8 mouse cellular contexts compared by ENCODE assay signal in the genomic region with DNA sequence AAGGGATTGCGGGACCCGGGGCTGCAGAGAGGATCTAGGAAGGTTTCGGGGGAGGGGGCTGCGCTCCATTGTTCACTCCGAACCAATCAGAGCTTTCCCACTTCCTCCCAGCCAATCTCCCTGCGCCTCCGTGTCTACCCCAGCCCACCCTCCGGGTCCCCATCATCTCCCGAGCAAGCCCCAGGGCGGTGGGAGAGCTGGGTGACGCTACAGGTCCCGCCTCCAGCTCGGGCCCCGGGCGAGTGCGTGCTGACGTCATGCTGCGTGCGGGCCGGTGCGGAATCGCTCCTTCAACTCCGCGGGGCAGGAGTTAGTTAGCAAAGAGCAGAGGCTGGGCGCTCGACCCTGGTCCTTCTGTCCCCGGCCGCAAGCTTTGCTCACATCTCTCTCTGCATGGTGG. TPM values are rescaled to one million over a fixed set of nuclear protein-coding genes. Genes with fewer than 3 reads are reported as not detected.
DNase-seq lines count a peak whose midpoint lies in the region; ATAC-seq and TF ChIP-seq lines count a peak whose summit lies in the region.

No protein-coding gene starts in this region.

- in situ Hi-C loops in Patski (cut with MboI; ENCODE audit: low pct_unique_long_range_greater_than_20kb), result no loop called here

- 0 out of 2 replicates have a peak overlapping the region, but pooled peaks have one; percentile 15 for H3K9ac ChIP-seq in embryonic facial prominence, embryonic 15.5 days

- no peak overlapping the region for H3K27ac ChIP-seq in embryonic facial prominence, embryonic 15.5 days (replicated peaks)

- no peak for TF ChIP-seq CTCF in Patski (IDR thresholded peaks at IDR 0.05)

- intact Hi-C loops in heart, postnatal 14 days (cut with DNase I), result loop anchor here (10.0 kb wide), 1 partner anchor 206 kb away; no protein-coding TSS in a partner anchor

- H3K27me3 ChIP-seq in Patski, result no peaks in the 10 kb centered on the region
- H3K27me3 ChIP-seq in embryonic facial prominence, embryonic 15.5 days, result peaks cover 87% of the 10 kb centered on the region
- H3K27me3 ChIP-seq in myocyte (ENCODE audit: control insufficient read depth, insufficient read depth, insufficient read length), result no peaks in the 10 kb centered on the region

- ATAC-seq in Patski, result peak; percentile 71
- peak; percentile 90 for ATAC-seq in embryonic facial prominence, embryonic 15.5 days (ENCODE audit: insufficient number of reproducible peaks, low FRiP score, low TSS enrichment, low read depth)

- H3K4me2 ChIP-seq in embryonic facial prominence, embryonic 15.5 days (replicated peaks), result peak overlapping the region; percentile 87
- H3K4me2 ChIP-seq in myocyte (ENCODE audit: low read depth), result peak overlapping the region; percentile 76

- under 1% methylated on average over 28 of the region's 28 CpGs for WGBS in embryonic facial prominence, embryonic 15.5 days

- CTCF ChIA-PET in Patski (lab: Charles Lee), result interaction anchor here (0.9 kb wide), 1 partner anchor 11 kb away, joined by 3 read pairs; no protein-coding TSS in a partner anchor

- no peaks in the 10 kb centered on the region for H3K79me2 ChIP-seq in myocyte (ENCODE audit: control insufficient read depth, insufficient read depth)

- DNase-seq in heart, adult 18-20 months, result peak; percentile 47 to 72
- no peak for DNase-seq in heart, adult 8-10 months (ENCODE audit: low spot score)
- DNase-seq in Patski (ENCODE audit: low read depth, low spot score), result peak; percentile 22
- peak; percentile 56 to 62 for DNase-seq in heart, postnatal 14 days
- peak; percentile 68 for DNase-seq in liver
- DNase-seq in thymus, postnatal 10 days (ENCODE audit: low spot score in 2 of 2), result peak; percentile 54 to 62

- H3ac ChIP-seq in myocyte (ENCODE audit: control insufficient read depth, insufficient read length), result peak overlapping the region; percentile 41

- peak; percentile 70 for TF ChIP-seq POLR2A in myocyte (IDR thresholded peaks at IDR 0.05; ENCODE audit: insufficient read length, low read depth)

- no peaks in the 10 kb centered on the region for H3K36me3 ChIP-seq in embryonic facial prominence, embryonic 15.5 days
- no peaks in the 10 kb centered on the region for H3K36me3 ChIP-seq in myocyte (ENCODE audit: control insufficient read depth, insufficient read depth)

- POLR2A ChIA-PET in Patski (lab: Charles Lee), result no interaction called here

- H3K4me1 ChIP-seq in embryonic facial prominence, embryonic 15.5 days, result peaks cover 58% of the 10 kb centered on the region

- H3K9me3 ChIP-seq in embryonic facial prominence, embryonic 15.5 days (replicated peaks), result no peaks in the 10 kb centered on the region

- H3K4me3 ChIP-seq in embryonic facial prominence, embryonic 15.5 days (replicated peaks), result peak overlapping the region; percentile 49
- peak overlapping the region; percentile 42 for H3K4me3 ChIP-seq in myocyte

TF ChIP-seq in myocyte, 11 proteins besides CTCF, POLR2A, EP300 and RAD21:
- TF ChIP-seq POLR2AphosphoS2 (IDR thresholded peaks at IDR 0.05; ENCODE audit: insufficient read length, low read depth) (peak; percentile 64), SRF (IDR thresholded peaks at IDR 0.05; ENCODE audit: control insufficient read depth, insufficient read length, low read depth) (no peak)

RNA-seq across cellular contexts. Expression of gene Isl2, which starts 2.4 kb away (rescaled TPM):
- total RNA-seq in heart, adult 18-20 months (2021), result not detected
- total RNA-seq in heart, adult 8-10 months (2022), result not detected
- 4.6 TPM for polyA plus RNA-seq in Patski (2021)
- 2.3 and 2.9 TPM in 2 replicates for polyA plus RNA-seq in embryonic facial prominence, embryonic 15.5 days (2015; fragmentation: Nextera tagmentation; extraction: Ambion mirVana)
- under 1 TPM in 1 of 2 experiments, not detected in 1; 0.15 TPM for total RNA-seq in heart, postnatal 14 days (2021)
- 3.2 TPM for polyA plus RNA-seq in myocyte (2012; fragmentation: generic; extraction: Trizol)

RNA-seq across cellular contexts. Expression of gene Etfa, which starts 28.8 kb away (rescaled TPM):
- total RNA-seq in heart, adult 18-20 months (2021), result 1,000 to 10,000 TPM; 1,027 to 1,034 TPM
- total RNA-seq in heart, adult 8-10 months (2022), result 1,000 to 10,000 TPM in 2 of 4 experiments, 100 to 1,000 TPM in 2; 853 to 1,095 (median 1,008) TPM
- polyA plus RNA-seq in Patski (2021) (282 TPM), myocyte (2012; fragmentation: generic; extraction: Trizol) (98.3 TPM)
- 181 and 189 TPM in 2 replicates for polyA plus RNA-seq in embryonic facial prominence, embryonic 15.5 days (2015; fragmentation: Nextera tagmentation; extraction: Ambion mirVana)
- 100 to 1,000 TPM; 719 to 730 TPM for total RNA-seq in heart, postnatal 14 days (2021)
